Comparison of ENCODE assay signal across 17 mouse cellular contexts in genomic region chr3:101824338-101824737, GRCm38 (mm10). TPM values are rescaled to one million over a fixed set of nuclear protein-coding genes. Genes with fewer than 3 reads are reported as not detected.
"Had no signal": no experiment of that assay in that cellular context is flagged by ENCODE, and none has a peak within 500 bp of the region (broad histone marks: within the 10 kb centered on the region; RNA-seq: fewer than 3 reads in every experiment).

No protein-coding gene starts in this region.

- DNase-seq: liver, embryonic 13.5 days; liver, postnatal 0 days; lung, postnatal 14 days; thymus, adult 18-20 months; thymus, postnatal 14 days had no signal

- H3K27me3 ChIP-seq: liver, embryonic 13.5 days; lung, embryonic 15.5 days; midbrain, embryonic 15.5 days; neural tube, embryonic 12.5 days had no signal

- H3K4me2 ChIP-seq: liver, embryonic 13.5 days; lung, embryonic 15.5 days; midbrain, embryonic 11.5 days; midbrain, embryonic 15.5 days; neural tube, embryonic 12.5 days had no signal

- H3K27ac ChIP-seq: left cerebral cortex, adult 2 months; limb, embryonic 10.5 days; liver, embryonic 13.5 days; lung, embryonic 15.5 days; macrophage; midbrain, embryonic 15.5 days; neural tube, embryonic 12.5 days had no signal

- H3K9me3 ChIP-seq: limb, embryonic 10.5 days; liver, embryonic 13.5 days; lung, embryonic 15.5 days; midbrain, embryonic 15.5 days; neural tube, embryonic 12.5 days had no signal

- H3K4me3 ChIP-seq: left cerebral cortex, adult 2 months; limb, embryonic 10.5 days; liver, embryonic 13.5 days; lung, embryonic 15.5 days; megakaryocyte, embryonic 14.5 days; midbrain, embryonic 15.5 days; neural tube, embryonic 12.5 days had no signal

- H3K36me3 ChIP-seq: limb, embryonic 10.5 days; liver, embryonic 13.5 days; lung, embryonic 15.5 days; midbrain, embryonic 15.5 days; neural tube, embryonic 12.5 days had no signal

- H3K4me1 ChIP-seq: liver, embryonic 13.5 days; lung, embryonic 15.5 days; megakaryocyte, embryonic 14.5 days; midbrain, embryonic 15.5 days; neural tube, embryonic 12.5 days had no signal

- H3K9ac ChIP-seq: liver, embryonic 13.5 days; liver, postnatal 0 days; lung, embryonic 15.5 days; midbrain, embryonic 15.5 days; neural tube, embryonic 12.5 days had no signal

- ATAC-seq: hindbrain, embryonic 16.5 days; inflammation-experienced regulatory T-cells, adult 6 months; liver, postnatal 0 days; midbrain, embryonic 15.5 days had no signal

RNA-seq across cellular contexts. Expression of gene Mab21l3, which starts 24.4 kb away (rescaled TPM):
- total RNA-seq: monocyte, adult 5-6 weeks; neutrophil, adult 5-6 weeks had no signal
- polyA plus RNA-seq: liver, postnatal 0 days had no signal
